Mouse (Mus musculus): ENCODE data around the gene Cul1. TPM values are rescaled to one million over a fixed set of nuclear protein-coding genes. Genes with fewer than 3 reads are reported as not detected.

Cul1 gene
- polyA plus RNA-seq, 1 experiment = 26.3 TPM

DNA sequence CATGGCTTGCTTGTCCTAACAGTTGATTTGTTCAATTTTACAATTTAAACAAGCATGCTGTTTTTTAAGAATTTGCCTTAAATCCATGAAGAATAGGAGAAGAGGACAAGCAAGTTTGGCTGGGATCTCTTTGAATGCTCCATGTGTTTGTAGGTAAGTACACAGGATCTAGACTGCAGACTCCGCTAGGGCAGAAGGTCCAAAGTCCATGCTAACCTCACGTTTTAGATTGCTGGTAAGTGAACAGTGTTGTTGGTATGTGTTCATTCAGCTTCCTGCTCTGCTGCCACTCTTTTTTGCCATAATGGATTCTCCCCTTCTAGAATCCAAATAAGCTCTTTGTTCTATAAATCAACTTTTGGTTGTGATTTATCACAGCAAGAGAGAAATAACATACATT is 73.9 kb downstream of the Cul1 start:
- H3ac ChIP-seq (ENCODE audit: control insufficient read depth, insufficient read length, low read depth) = no peak overlapping the region

GRCm38 (mm10) chr6:47527655-47528054 is 74.5 kb downstream of the Cul1 start:
- no peak overlapping the region for H3ac ChIP-seq (ENCODE audit: control insufficient read depth, insufficient read length, low read depth)
- H3K4me3 ChIP-seq (ENCODE audit: insufficient read depth, poor library complexity, severe bottlenecking) = no peak overlapping the region
- H3K79me2 ChIP-seq (ENCODE audit: control insufficient read depth, insufficient read depth) = no peaks in the 10 kb centered on the region
- H3K79me3 ChIP-seq (ENCODE audit: low read depth) = no peaks in the 10 kb centered on the region
- H3K27me3 ChIP-seq (ENCODE audit: control insufficient read depth, insufficient read depth, insufficient read length) = no peaks in the 10 kb centered on the region
- H3K36me3 ChIP-seq (ENCODE audit: control insufficient read depth, insufficient read depth) = peaks cover 93% of the 10 kb centered on the region
- no peak for TF ChIP-seq MAX (IDR thresholded peaks at IDR 0.05)
- TF ChIP-seq USF1 (IDR thresholded peaks at IDR 0.05; ENCODE audit: low read depth) = no peak
- no peak for TF ChIP-seq FOSL1 (IDR thresholded peaks at IDR 0.05; ENCODE audit: insufficient read depth, low read length, poor library complexity, severe bottlenecking)
- no peak for TF ChIP-seq MYOD1 (IDR thresholded peaks at IDR 0.05; ENCODE audit: control insufficient read depth, insufficient read length, low read depth)
- TF ChIP-seq MYOG (IDR thresholded peaks at IDR 0.05; ENCODE audit: control insufficient read depth, extremely low read depth, insufficient read length) = no peak
- no peak for TF ChIP-seq CTCF (IDR thresholded peaks at IDR 0.05; ENCODE audit: control insufficient read depth, insufficient read depth, insufficient read length)
- TF ChIP-seq CEBPB (IDR thresholded peaks at IDR 0.05; ENCODE audit: low read depth) = no peak

More for the DNA sequence above, 73.9 kb downstream of the Cul1 start:
- H3K4me3 ChIP-seq (ENCODE audit: insufficient read depth, poor library complexity, severe bottlenecking) = no peak overlapping the region
- H3K27me3 ChIP-seq (ENCODE audit: control insufficient read depth, insufficient read depth, insufficient read length) = no peaks in the 10 kb centered on the region
- no peaks in the 10 kb centered on the region for H3K79me3 ChIP-seq (ENCODE audit: low read depth)
- H3K79me2 ChIP-seq (ENCODE audit: control insufficient read depth, insufficient read depth) = no peaks in the 10 kb centered on the region
- H3K36me3 ChIP-seq (ENCODE audit: control insufficient read depth, insufficient read depth) = peaks cover 93% of the 10 kb centered on the region
- no peak for TF ChIP-seq MYOD1 (IDR thresholded peaks at IDR 0.05; ENCODE audit: control insufficient read depth, insufficient read length, low read depth)
- TF ChIP-seq CTCF (IDR thresholded peaks at IDR 0.05; ENCODE audit: control insufficient read depth, insufficient read depth, insufficient read length) = no peak
- no peak for TF ChIP-seq CEBPB (IDR thresholded peaks at IDR 0.05; ENCODE audit: low read depth)
- no peak for TF ChIP-seq FOSL1 (IDR thresholded peaks at IDR 0.05; ENCODE audit: insufficient read depth, low read length, poor library complexity, severe bottlenecking)

GRCm38 (mm10) chr6:47532547-47532946 is 79.3 kb downstream of the Cul1 start:
- Histone ChIP-seq H3K27me3 (ENCODE audit: control insufficient read depth, insufficient read depth, insufficient read length) (no peaks in the 10 kb centered on the region), H3K4me3 (ENCODE audit: insufficient read depth, poor library complexity, severe bottlenecking) (no peak overlapping the region), H3K79me2 (ENCODE audit: control insufficient read depth, insufficient read depth) (no peaks in the 10 kb centered on the region), H3ac (ENCODE audit: control insufficient read depth, insufficient read length, low read depth) (no peak overlapping the region), H3K36me3 (ENCODE audit: control insufficient read depth, insufficient read depth) (peaks cover 82% of the 10 kb centered on the region), H3K79me3 (ENCODE audit: low read depth) (no peaks in the 10 kb centered on the region)
- TF ChIP-seq MAX (IDR thresholded peaks at IDR 0.05) (no peak), USF1 (IDR thresholded peaks at IDR 0.05; ENCODE audit: low read depth) (no peak), MYOG (IDR thresholded peaks at IDR 0.05; ENCODE audit: control insufficient read depth, extremely low read depth, insufficient read length) (no peak), CTCF (IDR thresholded peaks at IDR 0.05; ENCODE audit: control insufficient read depth, insufficient read depth, insufficient read length) (no peak), FOSL1 (IDR thresholded peaks at IDR 0.05; ENCODE audit: insufficient read depth, low read length, poor library complexity, severe bottlenecking) (no peak), MYOD1 (IDR thresholded peaks at IDR 0.05; ENCODE audit: control insufficient read depth, insufficient read length, low read depth) (no peak), CEBPB (IDR thresholded peaks at IDR 0.05; ENCODE audit: low read depth) (no peak)

DNA sequence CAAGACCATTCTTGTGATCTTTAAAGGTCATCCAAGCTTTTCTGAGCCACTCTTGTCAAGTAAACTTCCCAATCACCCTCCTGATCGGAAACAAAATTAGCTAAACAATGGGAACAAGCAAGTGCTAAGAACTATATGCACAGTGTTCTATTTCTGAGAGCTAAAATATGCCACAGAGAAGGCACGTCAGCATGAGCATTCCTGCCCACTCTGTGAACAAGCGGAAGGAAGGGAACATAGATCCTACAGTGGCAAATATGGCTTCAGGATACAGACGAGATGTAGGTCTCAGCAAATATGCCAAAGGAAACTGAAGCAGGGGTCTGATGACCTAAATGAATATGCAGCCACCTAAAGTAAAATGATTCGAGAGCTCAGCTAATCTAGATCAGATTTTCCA is 82.1 kb downstream of the Cul1 start:
- Histone ChIP-seq H3K36me3 (ENCODE audit: control insufficient read depth, insufficient read depth) (peaks cover 61% of the 10 kb centered on the region), H3K79me3 (ENCODE audit: low read depth) (no peaks in the 10 kb centered on the region), H3ac (ENCODE audit: control insufficient read depth, insufficient read length, low read depth) (no peak overlapping the region), H3K27me3 (ENCODE audit: control insufficient read depth, insufficient read depth, insufficient read length) (no peaks in the 10 kb centered on the region), H3K4me3 (ENCODE audit: insufficient read depth, poor library complexity, severe bottlenecking) (no peak overlapping the region), H3K79me2 (ENCODE audit: control insufficient read depth, insufficient read depth) (no peaks in the 10 kb centered on the region)
- TF ChIP-seq FOSL1 (IDR thresholded peaks at IDR 0.05; ENCODE audit: insufficient read depth, low read length, poor library complexity, severe bottlenecking) = no peak
- TF ChIP-seq USF1 (IDR thresholded peaks at IDR 0.05; ENCODE audit: low read depth) = no peak
- TF ChIP-seq CTCF (IDR thresholded peaks at IDR 0.05; ENCODE audit: control insufficient read depth, insufficient read depth, insufficient read length) = no peak
- TF ChIP-seq MAX (IDR thresholded peaks at IDR 0.05) = no peak
- no peak for TF ChIP-seq MYOD1 (IDR thresholded peaks at IDR 0.05; ENCODE audit: control insufficient read depth, insufficient read length, low read depth)
- no peak for TF ChIP-seq CEBPB (IDR thresholded peaks at IDR 0.05; ENCODE audit: low read depth)
- no peak for TF ChIP-seq MYOG (IDR thresholded peaks at IDR 0.05; ENCODE audit: control insufficient read depth, extremely low read depth, insufficient read length)

DNA sequence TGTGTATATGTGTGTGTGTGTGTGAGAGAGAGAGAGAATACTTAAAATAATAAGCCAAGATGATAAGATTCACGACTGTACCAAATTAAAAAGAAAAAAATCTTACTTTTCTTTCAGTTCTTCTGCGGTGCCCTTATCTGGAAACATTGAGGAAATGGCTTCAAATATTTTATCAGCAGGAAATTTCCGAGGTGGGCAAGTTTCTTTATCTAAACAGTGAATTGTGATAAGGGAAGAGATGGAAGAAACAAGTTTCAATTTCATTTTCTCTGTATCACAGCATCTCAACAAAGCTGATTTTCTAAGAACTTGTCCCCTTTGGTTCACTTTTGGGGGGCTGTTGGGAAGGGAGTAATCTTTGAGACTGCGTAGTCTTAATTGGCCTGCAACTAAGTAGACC is 99.1 kb downstream of the Cul1 start:
- Histone ChIP-seq H3K36me3 (ENCODE audit: control insufficient read depth, insufficient read depth) (peaks cover 79% of the 10 kb centered on the region), H3ac (ENCODE audit: control insufficient read depth, insufficient read length, low read depth) (no peak overlapping the region), H3K79me3 (ENCODE audit: low read depth) (no peaks in the 10 kb centered on the region), H3K27me3 (ENCODE audit: control insufficient read depth, insufficient read depth, insufficient read length) (no peaks in the 10 kb centered on the region), H3K4me3 (ENCODE audit: insufficient read depth, poor library complexity, severe bottlenecking) (no peak overlapping the region), H3K79me2 (ENCODE audit: control insufficient read depth, insufficient read depth) (no peaks in the 10 kb centered on the region)
- TF ChIP-seq MYOG (IDR thresholded peaks at IDR 0.05; ENCODE audit: control insufficient read depth, extremely low read depth, insufficient read length) (no peak), MAX (IDR thresholded peaks at IDR 0.05) (no peak), CTCF (IDR thresholded peaks at IDR 0.05; ENCODE audit: control insufficient read depth, insufficient read depth, insufficient read length) (no peak), FOSL1 (IDR thresholded peaks at IDR 0.05; ENCODE audit: insufficient read depth, low read length, poor library complexity, severe bottlenecking) (no peak), MYOD1 (IDR thresholded peaks at IDR 0.05; ENCODE audit: control insufficient read depth, insufficient read length, low read depth) (no peak), CEBPB (IDR thresholded peaks at IDR 0.05; ENCODE audit: low read depth) (no peak), USF1 (IDR thresholded peaks at IDR 0.05; ENCODE audit: low read depth) (no peak)

DNA sequence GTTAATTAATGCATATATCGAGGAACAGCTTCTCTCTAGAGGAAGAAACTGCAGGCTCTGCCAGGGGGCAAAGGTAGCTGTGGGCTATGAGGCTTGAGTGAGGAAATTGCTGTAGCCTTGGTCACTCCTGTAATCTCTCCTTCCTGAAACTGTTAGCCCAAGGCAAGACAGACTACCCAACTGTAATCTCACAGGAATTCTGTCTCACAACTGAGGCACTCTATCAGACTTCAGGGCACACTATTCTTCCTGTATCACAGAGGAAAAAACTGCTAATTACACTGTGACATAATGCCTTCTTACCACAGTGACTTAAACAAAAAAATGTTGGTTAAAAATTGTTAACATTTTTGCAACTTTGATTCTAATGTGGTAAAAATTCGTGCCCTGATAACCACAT is 106.1 kb downstream of the Cul1 start:
- TF ChIP-seq USF1 (IDR thresholded peaks at IDR 0.05; ENCODE audit: low read depth) (no peak), MAX (IDR thresholded peaks at IDR 0.05) (no peak), MYOG (IDR thresholded peaks at IDR 0.05; ENCODE audit: control insufficient read depth, extremely low read depth, insufficient read length) (no peak), MYOD1 (IDR thresholded peaks at IDR 0.05; ENCODE audit: control insufficient read depth, insufficient read length, low read depth) (no peak), CTCF (IDR thresholded peaks at IDR 0.05; ENCODE audit: control insufficient read depth, insufficient read depth, insufficient read length) (no peak), FOSL1 (IDR thresholded peaks at IDR 0.05; ENCODE audit: insufficient read depth, low read length, poor library complexity, severe bottlenecking) (no peak), CEBPB (IDR thresholded peaks at IDR 0.05; ENCODE audit: low read depth) (no peak)
- Histone ChIP-seq H3K36me3 (ENCODE audit: control insufficient read depth, insufficient read depth) (peaks cover 81% of the 10 kb centered on the region), H3K4me3 (ENCODE audit: insufficient read depth, poor library complexity, severe bottlenecking) (no peak overlapping the region), H3ac (ENCODE audit: control insufficient read depth, insufficient read length, low read depth) (no peak overlapping the region), H3K79me2 (ENCODE audit: control insufficient read depth, insufficient read depth) (peaks cover 42% of the 10 kb centered on the region), H3K79me3 (ENCODE audit: low read depth) (peaks cover 11% of the 10 kb centered on the region), H3K27me3 (ENCODE audit: control insufficient read depth, insufficient read depth, insufficient read length) (no peaks in the 10 kb centered on the region)

Data from C2C12 (cell line).